Mouse (Mus musculus) spleen, adult 2 months (tissue): ENCODE measurements at regions not wholly inside any gene's neighbourhood (a gene's known extent, or its start where the extent isn't known, plus 50 kb on each side); places are given as distances from the start of the nearest gene placed in this dataset.

Experiments used
- CTCF ChIP-seq: fragments of 200-500 bp; IDR thresholded peaks from 2 replicates; pipeline ENCODE4 v1.5.1; 2011; ENCODE audit warnings: mild to moderate bottlenecking, inconsistent platforms; ENCODE audit not compliant: insufficient read depth, insufficient read length, insufficient replicate concordance; ENCODE audit errors: extremely low read depth
- POLR2A ChIP-seq: fragments of 200-500 bp; IDR thresholded peaks from 2 replicates; pipeline ENCODE4 v1.6.1; 2011; ENCODE audit warnings: low read depth, low read length, inconsistent platforms

DNA sequence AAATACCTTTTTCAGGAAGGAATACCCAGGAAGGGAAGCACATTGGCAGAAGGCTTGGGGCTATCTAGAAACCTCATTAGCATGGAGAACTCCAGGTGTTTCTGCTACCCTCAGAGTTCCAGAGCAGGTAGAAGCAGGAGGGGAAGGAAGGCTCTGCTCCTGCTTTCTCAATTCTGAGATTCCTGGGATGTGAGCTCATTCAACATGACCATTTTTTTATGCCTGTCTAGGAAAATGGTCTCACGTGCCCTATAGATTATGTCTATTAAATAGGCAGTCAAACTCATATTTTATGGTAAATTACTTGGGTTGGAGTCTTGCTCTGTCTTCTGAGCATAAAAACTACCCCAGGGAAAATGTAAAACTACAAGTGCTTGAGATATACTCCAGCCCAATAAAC is 130.2 kb downstream of the Ccdc71l start:
- TF ChIP-seq POLR2A: no peak
- no peak for TF ChIP-seq CTCF
